Comparison of ENCODE assay signal across 17 mouse cellular contexts in the genomic region with DNA sequence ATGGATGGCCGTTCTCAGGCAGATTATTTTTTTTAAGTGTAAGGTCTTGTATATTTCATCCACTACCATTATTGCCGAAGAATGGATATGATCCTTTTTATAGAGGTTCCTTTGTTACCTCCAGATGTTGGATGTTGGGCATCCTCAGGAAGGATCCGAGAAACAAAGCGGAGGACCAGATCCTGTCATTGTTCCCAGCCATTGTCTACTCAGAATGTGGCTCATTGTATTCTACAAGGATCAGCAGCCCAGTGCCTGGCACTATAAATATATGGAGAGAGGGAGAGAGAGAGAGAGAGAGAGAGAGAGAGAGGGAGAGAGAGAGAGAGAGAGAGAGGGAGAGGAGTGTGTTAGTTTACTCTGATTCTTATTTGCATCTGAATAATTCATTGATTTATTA. TPM values are rescaled to one million over a fixed set of nuclear protein-coding genes. Genes with fewer than 3 reads are reported as not detected.
A peak's percentile ranks its signal among the peaks of the same experiment; 100 is the strongest.
DNase-seq lines count a peak whose midpoint lies in the region; ATAC-seq and TF ChIP-seq lines count a peak whose summit lies in the region.
"Had no signal": no experiment of that assay in that cellular context is flagged by ENCODE, and none has a peak within 500 bp of the region (broad histone marks: within the 10 kb centered on the region; RNA-seq: fewer than 3 reads in every experiment).

No protein-coding gene starts in this region.

- no peaks in the 10 kb centered on the region for H3K9me3 ChIP-seq in heart, embryonic 11.5 days (replicated peaks; ENCODE audit: control insufficient read depth, low read length)
- H3K9me3 ChIP-seq in heart, postnatal 0 days (replicated peaks; ENCODE audit: control insufficient read depth, low read length): no peaks in the 10 kb centered on the region
- H3K9me3 ChIP-seq in liver, embryonic 12.5 days (replicated peaks): no peaks in the 10 kb centered on the region
- H3K9me3 ChIP-seq: embryonic facial prominence, embryonic 13.5 days; forebrain, embryonic 10.5 days; midbrain, embryonic 13.5 days had no signal

- no peak overlapping the region for H3K4me3 ChIP-seq in heart, embryonic 11.5 days (ENCODE audit: low read depth, low read length)
- H3K4me3 ChIP-seq in layer of hippocampus, adult 2 months: no peak overlapping the region
- no peak overlapping the region for H3K4me3 ChIP-seq in heart, postnatal 0 days (ENCODE audit: low read depth, low read length)
- H3K4me3 ChIP-seq in liver, embryonic 12.5 days: no peak overlapping the region
- H3K4me3 ChIP-seq: embryonic facial prominence, embryonic 13.5 days; forebrain, embryonic 10.5 days; midbrain, embryonic 13.5 days had no signal

- H3K36me3 ChIP-seq in heart, embryonic 11.5 days (ENCODE audit: control insufficient read depth, insufficient read depth, low read length): peaks cover 2% of the 10 kb centered on the region
- peaks cover 27% of the 10 kb centered on the region for H3K36me3 ChIP-seq in heart, postnatal 0 days (replicated peaks; ENCODE audit: control insufficient read depth, insufficient read depth, low read length)
- no peaks in the 10 kb centered on the region for H3K36me3 ChIP-seq in liver, embryonic 12.5 days
- H3K36me3 ChIP-seq: forebrain, embryonic 10.5 days had no signal

- H3K27me3 ChIP-seq in heart, embryonic 11.5 days (ENCODE audit: control insufficient read depth, insufficient read depth, low read length): no peaks in the 10 kb centered on the region
- H3K27me3 ChIP-seq in heart, postnatal 0 days (ENCODE audit: control insufficient read depth, insufficient read depth, low read length): no peaks in the 10 kb centered on the region
- H3K27me3 ChIP-seq in liver, embryonic 12.5 days (replicated peaks): peaks cover 47% of the 10 kb centered on the region
- H3K27me3 ChIP-seq: embryonic facial prominence, embryonic 13.5 days; midbrain, embryonic 13.5 days had no signal

- DNase-seq in heart, adult 9 months (ENCODE audit: low spot score in 2 of 2): no peak
- no peak for DNase-seq in layer of hippocampus, adult 2 months (ENCODE audit: low spot score in 2 of 2)
- no peak for DNase-seq in layer of hippocampus, adult 9-10 months (ENCODE audit: low spot score)
- peak; percentile 86 for DNase-seq in brain, adult 2 months (ENCODE audit: low read depth, low spot score)
- no peak for DNase-seq in heart, postnatal 0 days (ENCODE audit: low spot score)
- no peak for DNase-seq in natural killer cell, adult 2 months (ENCODE audit: low spot score in 2 of 2)
- DNase-seq: cerebellum, adult 11 months; kidney, adult 9 months; left cerebral cortex, postnatal 4 days; right cerebral cortex, postnatal 4 days had no signal

- H3K9ac ChIP-seq in heart, embryonic 11.5 days (ENCODE audit: low read depth, low read length): no peak overlapping the region
- 0 out of 2 replicates have a peak overlapping the region, but pooled peaks have one; percentile 8 for H3K9ac ChIP-seq in heart, postnatal 0 days (replicated peaks; ENCODE audit: low read depth, low read length)
- no peak overlapping the region for H3K9ac ChIP-seq in liver, embryonic 12.5 days
- H3K9ac ChIP-seq: embryonic facial prominence, embryonic 13.5 days; midbrain, embryonic 13.5 days had no signal

- ATAC-seq in heart, embryonic 11.5 days (replicated peaks; ENCODE audit: insufficient number of reproducible peaks, low FRiP score, low TSS enrichment): no peak
- no peak for ATAC-seq in heart, postnatal 0 days (ENCODE audit: insufficient read depth, low read depth)
- ATAC-seq in liver, embryonic 12.5 days: no peak
- ATAC-seq: hindbrain, embryonic 16.5 days; midbrain, embryonic 13.5 days had no signal

- TF ChIP-seq EP300 in heart, postnatal 0 days (IDR thresholded peaks at IDR 0.05; ENCODE audit: low read depth): no peak

- TF ChIP-seq CTCF in layer of hippocampus, adult 2 months (conservative IDR thresholded peaks at IDR 0.05): no peak
- no peak for TF ChIP-seq CTCF in heart, postnatal 0 days (IDR thresholded peaks at IDR 0.05; ENCODE audit: low read depth)

- peak overlapping the region; percentile 62; the same call in 1 of the 2 replicates for H3K27ac ChIP-seq in heart, embryonic 11.5 days (ENCODE audit: low read depth, low read length)
- peak overlapping the region; percentile 74 for H3K27ac ChIP-seq in layer of hippocampus, adult 2 months
- peak overlapping the region; percentile 95 for H3K27ac ChIP-seq in heart, postnatal 0 days (ENCODE audit: low read depth)
- no peak overlapping the region for H3K27ac ChIP-seq in liver, embryonic 12.5 days
- H3K27ac ChIP-seq: forebrain, embryonic 10.5 days; midbrain, embryonic 13.5 days had no signal

- peaks cover 44% of the 10 kb centered on the region for H3K4me1 ChIP-seq in heart, embryonic 11.5 days (ENCODE audit: control insufficient read depth, insufficient read depth, low read length)
- peaks cover 76% of the 10 kb centered on the region for H3K4me1 ChIP-seq in heart, postnatal 0 days (ENCODE audit: control insufficient read depth, insufficient read depth)
- H3K4me1 ChIP-seq in liver, embryonic 12.5 days: peaks cover 9% of the 10 kb centered on the region

- WGBS in heart, embryonic 11.5 days (ENCODE audit: insufficient replicate concordance): 64% methylated on average over 4 of the region's 4 CpGs
- 48% methylated on average over 4 of the region's 4 CpGs for WGBS in heart, postnatal 0 days
- 68% methylated on average over 4 of the region's 4 CpGs for WGBS in liver, embryonic 12.5 days (ENCODE audit: insufficient replicate concordance)

- no peak overlapping the region for H3K4me2 ChIP-seq in heart, embryonic 11.5 days
- no peak overlapping the region for H3K4me2 ChIP-seq in heart, postnatal 0 days (ENCODE audit: low read depth, low read length)
- H3K4me2 ChIP-seq in liver, embryonic 12.5 days: no peak overlapping the region
- H3K4me2 ChIP-seq: embryonic facial prominence, embryonic 13.5 days; liver, embryonic 11.5 days; midbrain, embryonic 13.5 days had no signal

RNA-seq across cellular contexts. Expression of a gene that starts 6.8 kb away (rescaled TPM):
- 24.4 and 31.7 TPM in 2 replicates for polyA plus RNA-seq in heart, embryonic 11.5 days (2014; fragmentation: Nextera tagmentation; extraction: Ambion mirVana)
- 10 to 100 TPM; 11.3 to 12.6 TPM for total RNA-seq in layer of hippocampus, adult 2 months (2021)
- total RNA-seq in heart, postnatal 0 days (2014; rRNA removed; ENCODE audit: low replicate concordance): 59.8 and 67.9 TPM in 2 replicates
- 10.1 and 15.8 TPM in 2 replicates for polyA plus RNA-seq in heart, postnatal 0 days (2015; fragmentation: Nextera tagmentation; extraction: Ambion mirVana)
- 3.6 and 4.5 TPM in 2 replicates for polyA plus RNA-seq in liver, embryonic 12.5 days (2016; fragmentation: Nextera tagmentation; extraction: Ambion mirVana)

RNA-seq across cellular contexts. Expression of a gene that starts 10.4 kb away (rescaled TPM):
- 2.4 and 9.0 TPM in 2 replicates for polyA plus RNA-seq in heart, embryonic 11.5 days (2014; fragmentation: Nextera tagmentation; extraction: Ambion mirVana)
- total RNA-seq in layer of hippocampus, adult 2 months (2021): 1 to 10 TPM in 1 of 2 experiments, under 1 TPM in 1; 0.82 to 1.6 TPM
- total RNA-seq in heart, postnatal 0 days (2014; rRNA removed; ENCODE audit: low replicate concordance): 1.8 and 2.8 TPM in 2 replicates
- 3.6 and 3.9 TPM in 2 replicates for polyA plus RNA-seq in heart, postnatal 0 days (2015; fragmentation: Nextera tagmentation; extraction: Ambion mirVana)
- 4.1 and 5.3 TPM in 2 replicates for polyA plus RNA-seq in liver, embryonic 12.5 days (2016; fragmentation: Nextera tagmentation; extraction: Ambion mirVana)
